Mouse (Mus musculus) C2C12 (cell line): ENCODE results near the gene St3gal3.

ENCODE experiments used
- CEBPB ChIP-seq: IDR thresholded peaks from one replicate; pipeline ENCODE4 v1.6.1; 2011; ENCODE audit warnings: low read depth, mild to moderate bottlenecking, control low read depth, moderate library complexity
- CTCF ChIP-seq: IDR thresholded peaks from one replicate; pipeline ENCODE4 v1.5.1; 2011; ENCODE audit not compliant: control insufficient read depth, insufficient read depth, insufficient read length
- MAX ChIP-seq: IDR thresholded peaks from one replicate; pipeline ENCODE4 v1.6.1; 2011; ENCODE audit warnings: mild to moderate bottlenecking, control low read depth
- MYOG ChIP-seq: IDR thresholded peaks from one replicate; pipeline ENCODE4 v1.6.1; 2011; ENCODE audit not compliant: control insufficient read depth, insufficient read length; ENCODE audit errors: extremely low read depth
- USF1 ChIP-seq: IDR thresholded peaks from one replicate; pipeline ENCODE4 v1.6.1; 2011; ENCODE audit warnings: low read depth, mild to moderate bottlenecking, control low read depth, moderate library complexity

- TF ChIP-seq MAX (no peak), CTCF (no peak), USF1 (no peak), CEBPB (no peak), MYOG (no peak)
Measured at GRCm38 (mm10) chr4:118037406-118037805, 97.3 kb downstream of the St3gal3 start.
